Mouse (Mus musculus) CH12F3 (cell line): ENCODE measurements around the gene Engase.

Source experiments
- in situ Hi-C: fragments of 300-500 bp; cut with MboI; formaldehyde crosslinking; loops from 2 replicates; pipeline ENCODE4 v1.14.3; 2020; ENCODE audit warnings: low sequenced_read_pairs

Gene Engase

DNA sequence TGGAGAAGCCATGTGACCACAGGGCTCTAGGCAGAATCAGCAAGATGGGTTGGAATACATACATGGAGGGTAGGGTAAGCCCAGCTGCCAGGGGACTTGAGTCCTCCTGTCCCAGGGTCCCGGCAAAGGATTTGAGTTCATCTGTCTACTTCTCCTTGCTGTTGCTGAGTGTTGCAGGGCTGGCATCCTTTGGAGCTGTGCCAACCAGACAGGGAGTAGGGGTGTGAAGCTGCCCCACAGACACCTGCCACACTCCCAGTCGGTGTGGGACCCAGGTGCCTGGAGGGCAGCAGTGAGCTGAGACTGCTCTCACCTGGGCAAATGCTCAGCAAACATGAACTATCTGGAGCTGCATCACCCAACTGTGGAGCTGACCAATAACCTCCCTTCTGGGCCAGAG lies 44.3 kb downstream of the Engase start:
- in situ Hi-C loops, result no loop called here

DNA sequence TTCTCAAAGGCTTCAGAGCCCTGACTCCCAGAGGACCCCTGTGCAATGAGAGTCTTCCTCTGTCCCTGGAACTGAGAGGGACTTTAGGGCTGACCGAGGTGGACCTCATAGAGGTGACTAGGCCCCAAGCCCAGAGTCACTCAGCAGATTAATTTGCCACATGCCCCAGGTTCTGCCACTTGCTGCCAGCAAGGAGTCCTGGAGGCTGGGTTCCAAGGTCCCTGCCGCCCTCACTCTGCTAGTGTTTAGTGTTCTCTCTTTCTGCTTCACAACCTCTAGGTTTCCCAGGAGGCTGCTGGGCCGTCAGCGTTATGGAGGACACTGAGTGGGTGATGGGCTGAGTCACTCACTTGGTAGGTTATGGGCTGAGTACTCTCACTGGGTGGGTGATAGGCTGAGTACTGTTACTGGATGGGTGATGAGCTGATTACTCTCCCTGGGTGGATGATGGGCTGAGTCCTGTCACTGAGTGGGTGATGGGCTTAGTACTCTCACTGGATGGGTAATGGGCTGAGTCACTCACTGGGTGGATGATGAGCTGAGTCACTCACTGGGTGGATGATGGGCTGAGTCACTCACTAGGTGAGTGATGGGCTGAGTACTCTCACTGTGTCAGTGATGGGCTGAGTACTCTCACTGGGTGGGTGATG lies 47.0 kb downstream of the Engase start:
- in situ Hi-C loops, result no loop called here

DNA sequence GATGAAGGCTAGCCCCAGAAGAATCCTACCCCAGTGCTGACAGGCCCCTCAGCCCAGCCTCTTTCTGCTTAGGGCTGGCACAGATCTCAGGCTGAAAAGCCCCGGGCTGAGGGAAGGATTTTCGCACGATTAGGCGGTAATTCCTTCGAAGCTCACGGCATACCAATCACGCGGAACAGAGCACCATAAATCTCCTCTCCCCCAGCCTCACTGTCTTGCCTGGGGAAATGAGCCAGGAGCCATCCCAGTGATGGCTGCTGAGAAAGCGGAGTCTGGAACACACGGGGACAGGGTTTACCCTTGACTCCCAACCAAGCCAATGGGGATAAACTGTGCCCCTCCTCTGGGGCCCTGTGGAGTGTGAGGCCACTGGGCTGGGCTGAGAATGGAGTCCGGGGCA lies 48.4 kb downstream of the Engase start:
- in situ Hi-C loops, result no loop called here

DNA sequence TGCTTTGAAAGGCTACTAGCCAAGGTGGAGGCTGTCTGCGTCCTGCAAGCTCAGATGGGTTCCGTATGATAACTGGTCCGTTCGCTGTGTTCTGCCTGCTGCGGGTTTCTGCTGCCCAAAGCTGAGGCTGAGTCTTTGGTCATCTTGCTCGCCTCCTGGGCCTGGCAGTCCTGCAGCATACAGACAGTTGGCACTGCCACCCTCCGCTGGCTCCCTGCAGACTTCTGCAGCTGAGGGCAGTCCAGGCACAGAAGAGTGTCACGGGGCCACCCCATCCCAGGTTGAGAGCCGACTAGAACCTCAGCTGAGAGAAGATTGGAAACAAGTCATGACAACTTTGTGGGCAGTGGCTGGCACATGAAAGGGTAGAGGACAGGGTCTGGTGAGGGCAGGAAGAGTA lies 52.1 kb downstream of the Engase start:
- in situ Hi-C loops, result no loop called here

DNA sequence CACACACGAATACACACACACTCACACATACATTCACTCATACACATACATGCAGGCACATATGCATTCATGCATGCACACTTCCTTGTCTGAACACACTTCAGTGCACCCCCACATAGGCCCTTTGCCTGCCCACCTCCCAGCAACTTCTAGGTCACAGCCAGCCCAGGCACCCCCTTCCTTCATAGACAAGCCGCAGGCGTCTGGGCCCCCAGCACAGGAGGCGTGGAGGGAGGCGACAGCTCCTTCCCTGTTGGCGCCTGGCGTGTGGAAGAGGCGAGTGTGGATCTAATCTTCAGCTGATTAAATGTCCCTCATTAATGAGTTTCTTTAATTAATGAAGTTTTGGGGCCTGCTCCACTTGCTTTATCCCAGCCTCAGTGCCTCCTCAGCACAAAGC lies 53.7 kb downstream of the Engase start:
- in situ Hi-C loops, result no loop called here

DNA sequence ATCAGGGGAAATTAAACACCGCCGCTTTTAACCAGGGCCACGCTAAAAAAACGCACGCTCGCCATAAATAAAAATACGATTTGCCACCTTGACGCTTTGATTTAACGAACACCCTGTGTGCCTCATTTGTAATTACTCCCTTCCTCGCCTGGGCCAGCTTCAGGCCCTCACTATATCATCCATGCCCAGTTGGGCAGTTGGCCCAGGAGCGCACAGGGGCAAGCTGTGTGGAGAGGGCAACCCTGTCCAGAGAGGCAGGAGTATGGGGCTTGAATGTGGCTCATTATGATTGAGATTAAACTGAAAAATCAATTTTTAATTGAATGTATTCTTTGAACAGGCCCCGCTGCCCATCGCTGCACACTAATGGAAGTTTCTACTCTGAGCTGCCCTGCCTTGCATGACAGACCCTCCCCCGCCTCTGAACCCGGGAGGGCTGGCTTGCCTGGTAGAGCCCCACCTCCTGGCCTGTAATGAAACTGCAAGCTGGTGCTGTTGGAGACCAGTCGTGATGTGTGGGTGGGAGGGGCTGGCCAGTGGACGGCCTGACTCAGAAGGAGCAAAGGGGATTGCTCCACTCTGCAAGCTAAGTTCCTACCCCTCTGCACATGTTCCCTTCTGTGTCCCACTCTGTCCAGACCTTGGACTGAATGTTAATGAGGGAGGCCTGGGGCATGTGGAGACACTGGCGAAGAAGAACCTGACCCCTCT lies 57.9 kb downstream of the Engase start:
- in situ Hi-C loops, result no loop called here

DNA sequence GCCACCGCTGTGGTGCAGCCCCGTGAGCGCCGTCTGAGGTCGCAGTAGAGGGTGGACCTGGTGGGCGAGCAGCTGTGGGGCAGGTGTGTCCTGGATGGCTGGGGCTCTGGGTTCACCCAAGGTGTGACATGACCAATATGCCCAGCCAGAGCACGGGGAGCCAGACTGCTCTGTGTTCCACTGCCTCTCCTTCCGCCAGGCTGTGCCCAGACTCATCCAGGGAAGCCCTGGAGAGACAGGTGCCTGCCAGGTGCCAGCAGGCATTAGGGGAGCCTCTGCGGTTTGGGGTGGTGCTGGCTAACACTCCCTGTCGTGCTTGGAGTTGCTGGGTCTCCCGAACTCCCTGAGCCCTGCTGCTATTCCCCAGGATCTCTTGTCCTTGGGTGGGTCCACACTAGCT lies 61.4 kb downstream of the Engase start:
- in situ Hi-C loops, result no loop called here
